Mouse (Mus musculus) liver, adult (tissue): ENCODE data around the gene St8sia1.

Experiments used
- GATA4 ChIP-seq: IDR thresholded peaks from 2 replicates; pipeline ENCODE4 v1.6.1; 2014; ENCODE audit warnings: mild to moderate bottlenecking, low read length; ENCODE audit not compliant: insufficient replicate concordance

St8sia1 gene

DNA sequence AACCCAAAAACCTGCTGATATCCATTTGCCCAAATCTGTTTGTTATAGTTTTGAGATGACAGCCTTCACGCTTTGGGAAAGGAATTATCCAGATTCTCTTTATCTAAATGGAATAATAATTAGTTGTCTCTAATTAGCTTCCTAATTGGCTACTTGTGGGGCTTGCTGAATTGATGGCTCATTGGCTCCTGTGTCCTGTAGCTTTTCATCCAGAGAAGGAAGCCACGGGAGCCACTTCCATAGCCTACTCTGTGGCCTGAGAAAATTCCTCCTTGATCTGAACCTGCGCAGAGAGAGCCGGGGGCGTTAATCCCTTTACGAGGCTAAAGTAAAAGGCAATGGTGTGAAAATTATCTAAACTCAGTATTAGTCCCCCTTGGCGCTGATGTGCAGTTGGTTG, 183.0 kb downstream of the St8sia1 start:
- TF ChIP-seq GATA4 = no peak

DNA sequence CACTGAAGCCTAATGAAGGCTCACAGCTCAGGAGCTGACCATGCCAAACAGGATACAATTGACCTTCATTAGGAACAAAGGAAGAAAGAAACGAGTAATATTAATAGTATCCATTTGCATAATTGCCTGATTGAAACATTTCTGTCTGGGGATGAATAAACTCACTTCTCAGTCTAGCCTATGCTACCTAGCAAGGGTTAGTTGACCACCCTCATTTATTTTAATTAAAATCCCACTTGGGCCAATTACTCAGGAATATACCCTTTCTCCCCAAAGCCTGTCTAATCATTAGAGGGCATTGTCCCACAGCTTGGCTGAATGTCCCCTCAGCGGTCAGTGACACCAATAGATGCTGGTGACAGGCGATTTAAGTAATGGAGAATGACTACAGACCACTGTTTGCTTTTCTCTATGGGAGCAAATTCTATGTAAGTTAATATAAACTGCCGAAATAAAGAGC, 183.6 kb downstream of the St8sia1 start:
- TF ChIP-seq GATA4 = no peak

DNA sequence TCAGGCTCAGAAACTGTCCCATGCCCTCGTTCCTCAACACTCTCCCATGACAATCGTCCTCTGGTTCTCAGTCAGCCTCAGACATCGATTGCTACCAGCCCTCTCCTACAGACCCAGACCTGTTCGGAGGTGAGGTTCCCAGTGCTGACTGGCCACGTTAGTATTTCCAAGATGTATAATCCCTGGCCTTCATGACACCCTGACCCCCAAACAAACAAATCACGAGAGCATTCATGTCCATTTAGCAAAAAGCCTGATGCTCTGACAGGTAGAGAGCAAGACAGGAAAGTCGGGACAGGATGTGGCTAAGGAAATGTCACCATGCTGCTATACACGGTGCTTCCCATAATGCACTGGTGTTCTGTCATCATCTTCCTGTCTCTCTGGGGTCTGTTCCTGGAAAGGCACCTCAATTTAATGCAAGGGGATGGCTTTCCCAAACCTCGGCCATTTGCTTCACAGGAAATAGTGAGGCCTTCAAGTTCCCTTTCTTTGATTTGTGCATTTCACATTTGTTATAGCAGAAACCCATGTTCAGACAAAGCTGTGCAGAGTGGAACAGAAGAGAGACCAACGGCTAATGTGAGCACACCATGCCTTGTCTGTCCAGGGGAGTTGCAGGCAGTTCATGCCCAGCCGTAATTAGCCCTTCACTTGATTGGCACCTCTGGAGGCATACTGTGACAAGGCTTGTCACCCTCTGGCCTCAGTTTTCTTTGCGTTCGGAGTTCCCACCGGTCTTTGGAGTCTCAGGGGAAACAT, 184.3 kb downstream of the St8sia1 start:
- TF ChIP-seq GATA4 = no peak

DNA sequence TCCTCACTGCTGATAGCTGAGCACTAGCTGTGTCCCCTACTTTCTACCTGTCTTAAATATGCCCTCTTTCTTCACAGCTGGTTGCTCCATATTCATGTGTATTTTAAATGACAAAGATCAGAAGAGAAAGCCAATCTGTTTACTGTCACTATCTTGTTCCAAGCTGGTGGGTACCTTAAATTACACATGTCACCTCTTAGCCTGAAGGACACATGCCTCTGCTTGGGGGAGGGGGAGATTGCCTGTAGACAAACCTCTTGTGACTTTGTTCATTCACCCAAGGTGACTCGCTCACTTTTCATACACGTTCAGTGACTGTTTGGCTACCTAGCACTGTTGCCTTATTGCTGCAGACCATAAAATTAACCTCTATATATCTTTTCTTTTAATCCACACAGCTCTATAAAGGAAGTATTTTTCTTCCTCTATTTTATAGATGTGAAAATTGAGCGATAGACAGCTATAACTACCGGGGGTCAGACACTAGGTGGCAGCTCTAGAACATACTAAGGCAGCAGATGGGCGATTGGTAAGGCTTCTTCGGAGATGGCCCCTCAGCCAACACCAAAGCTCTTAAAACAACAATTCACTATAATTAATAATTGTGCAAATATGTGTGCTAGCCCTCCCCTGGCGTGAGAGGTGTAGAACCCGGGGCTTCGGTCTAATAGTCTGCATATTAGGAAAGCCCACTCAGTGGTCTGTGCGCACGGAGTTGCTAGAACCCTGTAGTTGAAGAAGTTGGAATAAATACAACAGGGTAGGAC, 185.0 kb downstream of the St8sia1 start:
- TF ChIP-seq GATA4 = no peak

DNA sequence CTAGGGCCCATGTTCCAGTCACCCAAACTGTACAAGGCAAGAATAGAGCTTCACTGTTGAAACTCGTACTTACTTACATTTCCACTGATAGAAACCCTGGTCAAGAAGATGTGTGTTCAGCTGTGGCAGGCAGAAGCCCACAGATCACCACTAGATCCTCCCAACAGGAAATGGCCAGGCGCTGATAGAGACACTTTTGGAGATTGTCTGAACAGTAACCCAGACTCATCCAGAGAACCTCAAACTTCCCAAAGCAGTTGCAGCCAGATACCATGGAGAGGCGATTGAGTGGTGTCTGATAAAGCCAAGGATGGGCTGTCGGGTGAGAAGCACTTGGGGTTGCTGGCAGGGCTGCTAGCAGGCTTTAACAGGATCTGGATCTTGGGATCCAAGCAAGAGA, 187.3 kb downstream of the St8sia1 start:
- TF ChIP-seq GATA4 = no peak

DNA sequence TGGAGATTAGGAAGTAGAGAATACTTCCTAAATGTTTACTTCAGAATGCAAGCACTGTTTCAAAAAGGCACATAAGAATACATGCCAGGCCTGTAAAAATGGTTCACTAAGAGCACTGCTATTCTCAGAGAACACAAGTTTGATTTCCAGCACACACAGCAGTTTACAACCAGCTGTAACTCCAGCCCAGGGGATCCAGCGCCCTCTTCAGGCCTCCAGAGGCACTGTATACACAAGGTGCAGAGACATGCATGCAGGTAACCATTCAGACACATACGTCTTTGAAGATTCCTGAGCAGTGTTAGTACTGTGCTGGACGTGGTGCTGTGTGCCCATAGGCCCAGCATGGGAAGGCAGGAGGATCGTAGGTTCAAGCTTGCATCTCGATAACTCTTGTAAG, 190.7 kb downstream of the St8sia1 start:
- TF ChIP-seq GATA4 = no peak

DNA sequence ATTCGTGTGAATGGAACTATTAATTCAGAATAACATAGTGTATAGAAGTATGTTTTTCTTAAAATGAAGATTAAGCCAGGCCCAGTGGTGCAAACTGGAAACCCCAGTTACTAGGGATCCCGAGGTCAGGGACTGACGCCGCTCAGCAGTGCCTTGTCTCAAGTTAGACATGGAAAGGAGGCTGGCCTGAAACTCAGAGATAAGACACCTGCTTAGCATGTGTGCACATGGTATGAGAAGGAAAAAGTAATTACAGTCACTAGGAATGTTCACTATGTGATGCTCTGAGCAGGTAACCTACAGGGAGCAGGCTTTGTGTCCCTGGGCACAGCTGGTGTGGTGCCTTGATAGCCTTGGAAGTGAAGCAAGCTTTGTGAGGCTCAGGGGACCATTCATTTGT, 192.6 kb downstream of the St8sia1 start:
- TF ChIP-seq GATA4 = no peak
